Mouse (Mus musculus): Measurements from ENCODE around the gene Gpd2.

Gene Gpd2

DNA sequence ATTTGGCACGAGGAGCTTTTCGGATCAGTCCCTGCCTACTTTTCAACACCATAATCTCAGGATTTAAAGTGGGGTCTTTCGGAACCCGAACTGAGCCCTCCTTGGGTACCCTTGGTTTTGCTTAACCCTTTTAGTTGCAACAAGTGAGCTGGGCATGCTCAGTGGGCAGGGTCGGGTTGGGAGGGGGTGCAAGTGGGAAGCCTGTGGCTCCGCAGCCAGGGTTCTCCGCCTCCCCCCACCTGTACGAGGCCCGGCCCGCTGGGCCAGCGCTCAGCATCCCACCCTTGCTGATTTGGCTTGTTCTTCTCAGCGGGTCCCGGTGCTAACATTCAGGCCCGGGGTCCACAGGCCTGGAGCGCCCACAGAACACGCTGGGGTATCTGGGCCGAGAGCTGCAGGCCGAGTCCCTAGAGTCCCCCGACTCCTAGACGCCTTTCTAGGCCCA lies at the start of gene Gpd2:
Gene Gpd2, plus strand, starts transcription at position 161 of the 445 bp plus-strand sequence.
- Histone ChIP-seq H3K4me1 (replicated peaks; ENCODE audit: low read depth, low read length) (peaks cover 73% of the 10 kb centered on the region), H3K4me3 (replicated peaks; ENCODE audit: low read length) (peak within 1 kb of the TSS; percentile 87), H3K36me3 (ENCODE audit: insufficient read depth, low read length) (no peaks in the 10 kb centered on the region), H3K27me3 (ENCODE audit: insufficient read depth, low read length) (no peaks in the 10 kb centered on the region), H3K9me3 (ENCODE audit: low read length) (no peaks in the 10 kb centered on the region)
- TF ChIP-seq CTCF (conservative IDR thresholded peaks at IDR 0.05; ENCODE audit: low read length) (no peak), NANOG (IDR thresholded peaks at IDR 0.05; ENCODE audit: borderline replicate concordance, low read length) (no peak), POU5F1 (IDR thresholded peaks at IDR 0.05; ENCODE audit: borderline replicate concordance, low read length) (no peak)

DNA sequence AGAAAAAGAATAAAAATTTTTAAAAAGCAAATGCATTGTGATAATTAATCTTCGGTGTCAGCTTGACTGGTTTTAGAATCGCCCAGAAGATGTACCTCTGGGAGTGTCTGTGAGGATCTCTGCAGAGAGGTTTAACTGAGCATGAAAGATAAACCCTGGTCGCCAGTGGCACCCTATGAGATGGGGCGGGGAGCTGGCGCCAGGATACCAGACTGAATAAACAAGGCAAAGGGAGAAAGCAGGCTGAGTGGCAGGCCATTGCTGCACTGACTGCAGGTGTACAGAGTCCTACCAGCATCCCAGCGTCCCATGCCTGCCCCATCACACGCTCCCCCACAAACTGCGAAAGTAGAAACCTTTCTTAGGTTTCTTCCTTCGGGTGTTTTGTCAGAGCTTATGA lies 49.2 kb upstream of the Gpd2 start:
- H3K36me3 ChIP-seq (ENCODE audit: insufficient read depth, low read length): no peaks in the 10 kb centered on the region
- peaks cover 10% of the 10 kb centered on the region; the same call in 1 of the 2 replicates for H3K4me1 ChIP-seq (replicated peaks; ENCODE audit: low read depth, low read length)
- no peak for TF ChIP-seq POU5F1 (IDR thresholded peaks at IDR 0.05; ENCODE audit: borderline replicate concordance, low read length)
- TF ChIP-seq CTCF (conservative IDR thresholded peaks at IDR 0.05; ENCODE audit: low read length): no peak
- TF ChIP-seq NANOG (IDR thresholded peaks at IDR 0.05; ENCODE audit: borderline replicate concordance, low read length): no peak
- H3K9me3 ChIP-seq (ENCODE audit: low read length): no peaks in the 10 kb centered on the region
- H3K27me3 ChIP-seq (ENCODE audit: insufficient read depth, low read length): no peaks in the 10 kb centered on the region; the same call in 1 of the 2 replicates
- H3K4me3 ChIP-seq (replicated peaks; ENCODE audit: low read length): 0 out of 2 replicates have a peak overlapping the region, but pooled peaks have one; percentile 23

DNA sequence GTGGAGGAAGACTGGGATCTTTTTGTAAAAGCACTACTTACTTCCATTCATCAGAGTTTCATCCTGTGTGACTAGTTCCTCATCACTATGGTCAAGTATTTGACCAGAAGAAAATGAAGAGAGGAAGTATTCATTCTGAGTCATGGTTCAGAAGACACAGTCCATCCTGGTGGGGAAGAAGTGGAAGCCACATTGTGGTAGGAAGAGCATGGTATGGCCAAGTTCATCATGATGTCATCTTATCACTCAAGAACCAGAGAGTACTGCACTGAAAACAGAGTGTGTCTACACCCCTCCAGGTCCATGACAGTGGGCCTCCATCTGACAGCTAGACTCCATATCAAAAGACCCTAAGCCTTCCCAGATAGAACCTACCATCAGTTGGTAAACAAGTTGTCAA lies 46.6 kb upstream of the Gpd2 start:
- Histone ChIP-seq H3K4me3 (replicated peaks; ENCODE audit: low read length) (no peak overlapping the region), H3K4me1 (replicated peaks; ENCODE audit: low read depth, low read length) (peaks cover 10% of the 10 kb centered on the region; the same call in 1 of the 2 replicates), H3K9me3 (ENCODE audit: low read length) (no peaks in the 10 kb centered on the region), H3K36me3 (ENCODE audit: insufficient read depth, low read length) (no peaks in the 10 kb centered on the region), H3K27me3 (ENCODE audit: insufficient read depth, low read length) (no peaks in the 10 kb centered on the region; the same call in 1 of the 2 replicates)
- TF ChIP-seq CTCF (conservative IDR thresholded peaks at IDR 0.05; ENCODE audit: low read length): no peak
- TF ChIP-seq NANOG (IDR thresholded peaks at IDR 0.05; ENCODE audit: borderline replicate concordance, low read length): no peak
- no peak for TF ChIP-seq POU5F1 (IDR thresholded peaks at IDR 0.05; ENCODE audit: borderline replicate concordance, low read length)

DNA sequence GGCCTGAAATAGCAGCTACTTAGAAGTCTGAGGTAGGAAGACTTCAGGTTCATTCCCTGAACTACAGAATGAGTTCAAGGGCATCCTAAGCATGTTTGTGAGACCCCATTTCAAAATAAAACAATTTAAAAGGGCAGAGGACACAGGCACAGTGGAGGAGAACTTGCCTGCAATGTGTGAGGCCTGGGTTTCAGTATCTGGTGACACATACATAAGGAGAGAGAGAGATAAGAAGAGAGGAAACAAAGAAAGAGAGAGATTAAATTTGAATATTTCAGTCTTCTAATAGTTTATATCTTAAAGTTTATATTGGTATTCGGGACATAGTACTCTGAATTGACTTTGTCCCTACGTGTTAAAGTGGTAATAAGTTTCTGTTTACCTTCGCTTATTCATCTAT lies 38.4 kb upstream of the Gpd2 start:
- Histone ChIP-seq H3K9me3 (ENCODE audit: low read length) (no peaks in the 10 kb centered on the region), H3K27me3 (ENCODE audit: insufficient read depth, low read length) (no peaks in the 10 kb centered on the region), H3K36me3 (ENCODE audit: insufficient read depth, low read length) (no peaks in the 10 kb centered on the region), H3K4me1 (replicated peaks; ENCODE audit: low read depth, low read length) (no peaks in the 10 kb centered on the region), H3K4me3 (replicated peaks; ENCODE audit: low read length) (no peak overlapping the region)
- TF ChIP-seq CTCF (conservative IDR thresholded peaks at IDR 0.05; ENCODE audit: low read length) (no peak), NANOG (IDR thresholded peaks at IDR 0.05; ENCODE audit: borderline replicate concordance, low read length) (no peak), POU5F1 (IDR thresholded peaks at IDR 0.05; ENCODE audit: borderline replicate concordance, low read length) (no peak)

DNA sequence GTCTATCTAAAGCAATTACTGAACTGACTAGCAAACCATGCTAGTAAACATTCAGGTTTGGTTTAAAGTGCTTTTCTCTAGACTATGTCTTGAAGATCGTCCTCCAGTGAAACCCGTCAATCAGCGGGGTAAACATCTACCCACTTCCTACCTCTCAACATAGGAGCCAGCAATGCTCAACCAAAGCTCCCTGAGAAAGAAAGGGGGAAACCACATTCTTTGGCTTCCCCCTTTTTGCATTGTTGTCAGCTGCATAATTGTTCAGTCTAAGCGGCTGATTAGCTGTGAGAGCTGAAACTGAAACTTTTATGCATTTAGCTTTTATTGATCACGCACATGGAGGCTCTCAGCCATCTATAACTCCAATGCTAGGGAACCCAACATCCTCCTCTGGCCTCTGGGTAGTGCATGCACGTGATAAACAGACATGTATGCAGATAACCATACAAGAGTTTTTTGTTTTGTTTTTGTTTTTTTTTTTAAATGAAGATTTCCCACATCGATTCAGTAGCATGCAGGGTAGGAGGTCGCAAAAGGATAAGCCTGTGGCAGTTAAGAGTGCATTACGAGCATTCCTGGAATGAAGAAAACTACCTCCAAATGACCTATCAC lies 28.9 kb upstream of the Gpd2 start:
- Histone ChIP-seq H3K9me3 (ENCODE audit: low read length) (no peaks in the 10 kb centered on the region), H3K36me3 (ENCODE audit: insufficient read depth, low read length) (no peaks in the 10 kb centered on the region), H3K4me3 (replicated peaks; ENCODE audit: low read length) (no peak overlapping the region), H3K4me1 (replicated peaks; ENCODE audit: low read depth, low read length) (peaks cover 14% of the 10 kb centered on the region; the same call in 1 of the 2 replicates), H3K27me3 (ENCODE audit: insufficient read depth, low read length) (peaks cover 7% of the 10 kb centered on the region; the same call in 1 of the 2 replicates)
- TF ChIP-seq NANOG (IDR thresholded peaks at IDR 0.05; ENCODE audit: borderline replicate concordance, low read length) (no peak), CTCF (conservative IDR thresholded peaks at IDR 0.05; ENCODE audit: low read length) (no peak), POU5F1 (IDR thresholded peaks at IDR 0.05; ENCODE audit: borderline replicate concordance, low read length) (no peak)

DNA sequence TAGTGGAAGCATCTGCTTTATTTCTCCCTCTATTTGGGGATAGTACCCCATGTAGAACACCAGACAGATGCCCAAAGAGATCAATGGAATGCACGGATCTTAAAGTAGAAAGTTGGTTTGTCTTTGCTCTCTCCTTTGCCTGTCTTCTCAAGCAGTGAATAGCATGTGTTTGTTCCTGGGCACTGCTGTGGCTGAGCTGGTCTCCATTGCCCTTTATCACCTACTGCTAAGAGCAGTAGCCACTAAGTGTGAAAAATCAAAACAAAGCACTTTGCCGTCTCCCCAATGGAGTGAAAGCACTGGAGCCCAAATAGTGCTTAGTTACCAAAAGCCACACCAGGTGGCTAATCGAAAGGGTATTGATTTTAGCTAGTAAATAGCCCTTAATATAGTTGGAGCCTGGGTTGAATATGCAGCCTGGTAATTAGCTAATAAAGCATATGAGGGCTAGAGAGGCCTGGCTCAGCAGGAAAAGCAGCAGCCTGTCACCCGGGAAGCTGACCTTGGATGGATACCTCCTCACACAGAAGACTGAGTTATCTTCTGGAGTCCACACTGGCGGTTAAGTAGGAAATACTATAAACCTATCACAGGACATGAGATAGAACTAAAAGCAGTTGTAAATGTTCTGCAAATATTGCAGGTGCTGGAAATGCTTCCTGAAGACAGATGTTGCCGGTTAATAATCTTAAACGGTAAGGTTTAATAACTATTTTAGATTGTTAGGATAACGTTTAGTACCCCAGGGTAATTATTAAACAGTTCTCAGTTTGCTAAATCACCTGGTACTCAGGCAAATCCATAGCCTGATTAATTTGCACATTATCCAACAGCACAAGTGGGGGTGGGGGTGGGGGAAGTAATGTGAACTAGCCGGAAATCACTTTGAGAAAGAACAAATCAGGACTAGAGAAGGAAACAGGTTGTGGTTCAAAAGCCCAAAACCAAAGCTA lies 26.1 kb upstream of the Gpd2 start:
- Histone ChIP-seq H3K4me1 (replicated peaks; ENCODE audit: low read depth, low read length) (peaks cover 5% of the 10 kb centered on the region; the same call in 1 of the 2 replicates), H3K27me3 (ENCODE audit: insufficient read depth, low read length) (peaks cover 11% of the 10 kb centered on the region; the same call in 1 of the 2 replicates), H3K9me3 (ENCODE audit: low read length) (no peaks in the 10 kb centered on the region), H3K4me3 (replicated peaks; ENCODE audit: low read length) (no peak overlapping the region), H3K36me3 (ENCODE audit: insufficient read depth, low read length) (no peaks in the 10 kb centered on the region)
- TF ChIP-seq POU5F1 (IDR thresholded peaks at IDR 0.05; ENCODE audit: borderline replicate concordance, low read length) (no peak), NANOG (IDR thresholded peaks at IDR 0.05; ENCODE audit: borderline replicate concordance, low read length) (no peak)

DNA sequence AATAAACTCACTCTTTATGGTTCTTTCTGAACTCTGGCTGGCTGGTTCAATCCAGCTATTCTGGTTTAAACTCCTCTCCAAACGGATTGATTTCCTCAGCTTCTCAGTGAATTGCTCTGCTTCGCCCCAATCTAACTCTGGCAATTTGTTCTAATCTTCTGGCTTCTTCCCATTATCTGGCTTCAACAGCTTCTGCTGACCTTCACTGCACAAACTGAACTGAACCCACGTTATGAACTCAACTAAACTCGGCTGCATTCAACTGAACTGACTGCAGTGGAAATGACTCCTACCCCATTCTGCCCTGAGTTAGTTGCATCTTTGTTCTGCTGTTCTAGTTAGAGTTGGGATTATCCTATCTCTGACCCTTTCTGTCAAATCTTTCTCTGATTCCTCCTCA lies 24.1 kb upstream of the Gpd2 start:
- peaks cover 5% of the 10 kb centered on the region; the same call in 1 of the 2 replicates for H3K4me1 ChIP-seq (replicated peaks; ENCODE audit: low read depth, low read length)
- H3K36me3 ChIP-seq (ENCODE audit: insufficient read depth, low read length): no peaks in the 10 kb centered on the region
- no peak for TF ChIP-seq POU5F1 (IDR thresholded peaks at IDR 0.05; ENCODE audit: borderline replicate concordance, low read length)
- TF ChIP-seq NANOG (IDR thresholded peaks at IDR 0.05; ENCODE audit: borderline replicate concordance, low read length): no peak
- no peak for TF ChIP-seq CTCF (conservative IDR thresholded peaks at IDR 0.05; ENCODE audit: low read length)
- H3K9me3 ChIP-seq (ENCODE audit: low read length): no peaks in the 10 kb centered on the region
- no peak overlapping the region for H3K4me3 ChIP-seq (replicated peaks; ENCODE audit: low read length)
- peaks cover 11% of the 10 kb centered on the region; the same call in 1 of the 2 replicates for H3K27me3 ChIP-seq (ENCODE audit: insufficient read depth, low read length)

Measured in E14TG2a.4 (cell line).